8 mouse cellular contexts compared by ENCODE assay signal in genomic region chr4:48046461-48046901, GRCm38 (mm10). TPM values are rescaled to one million over a fixed set of nuclear protein-coding genes. Genes with fewer than 3 reads are reported as not detected.
DNase-seq lines count a peak whose midpoint lies in the region; ATAC-seq and TF ChIP-seq lines count a peak whose summit lies in the region.

No protein-coding gene starts in this region.

- no peak for DNase-seq in lung, adult 18-20 months
- DNase-seq in adrenal gland, postnatal 25 days, result peak; percentile 28
- peak; percentile 33 for DNase-seq in forebrain, postnatal 0 days
- peak; percentile 32 for DNase-seq in kidney, postnatal 10 days
- no peak for DNase-seq in left cerebral cortex, postnatal 4 days

- no peaks in the 10 kb centered on the region for H3K36me3 ChIP-seq in lung, embryonic 15.5 days
- 0 out of 2 replicates have a peak, but pooled peaks cover 7% of the 10 kb centered on the region for H3K36me3 ChIP-seq in forebrain, postnatal 0 days (ENCODE audit: insufficient read depth)
- no peaks in the 10 kb centered on the region for H3K36me3 ChIP-seq in neural tube, embryonic 13.5 days

- intact Hi-C loops in left cerebral cortex, postnatal 4 days (cut with DNase I), result loop anchor here (5.0 to 10.0 kb wide), 4 partner anchors 222 to 519 kb away; no protein-coding TSS in a partner anchor

- H3K27me3 ChIP-seq in lung, embryonic 15.5 days, result peaks cover 64% of the 10 kb centered on the region
- H3K27me3 ChIP-seq in forebrain, postnatal 0 days (ENCODE audit: insufficient read depth, low read length), result peaks cover 19% of the 10 kb centered on the region
- H3K27me3 ChIP-seq in neural tube, embryonic 13.5 days, result peaks cover 52% of the 10 kb centered on the region

- H3K4me2 ChIP-seq in lung, embryonic 15.5 days, result peak overlapping the region; percentile 94
- H3K4me2 ChIP-seq in forebrain, postnatal 0 days (ENCODE audit: low read depth), result peak overlapping the region; percentile 90
- H3K4me2 ChIP-seq in neural tube, embryonic 13.5 days, result peak overlapping the region; percentile 97

- H3K9me3 ChIP-seq in lung, embryonic 15.5 days, result no peaks in the 10 kb centered on the region
- H3K9me3 ChIP-seq in forebrain, postnatal 0 days (ENCODE audit: low read length), result no peaks in the 10 kb centered on the region
- H3K9me3 ChIP-seq in neural tube, embryonic 13.5 days, result no peaks in the 10 kb centered on the region

- no peak overlapping the region for H3K27ac ChIP-seq in lung, embryonic 15.5 days
- H3K27ac ChIP-seq in forebrain, postnatal 0 days (ENCODE audit: low read depth, low read length), result peak overlapping the region; percentile 90; the same call in 1 of the 2 replicates
- H3K27ac ChIP-seq in neural tube, embryonic 13.5 days (replicated peaks), result peak overlapping the region; percentile 94; the same call in 1 of the 2 replicates

- WGBS in lung, embryonic 15.5 days, result 1% methylated on average over 20 of the region's 20 CpGs
- 2% methylated on average over 20 of the region's 20 CpGs for WGBS in forebrain, postnatal 0 days
- WGBS in neural tube, embryonic 13.5 days, result under 1% methylated on average over 20 of the region's 20 CpGs

- H3K4me1 ChIP-seq in lung, embryonic 15.5 days, result peaks cover 51% of the 10 kb centered on the region
- peaks cover 17% of the 10 kb centered on the region for H3K4me1 ChIP-seq in forebrain, postnatal 0 days (ENCODE audit: insufficient read depth)
- peaks cover 67% of the 10 kb centered on the region for H3K4me1 ChIP-seq in neural tube, embryonic 13.5 days (replicated peaks)

- no peak for ATAC-seq in lung, embryonic 15.5 days (ENCODE audit: borderline replicate concordance, extremely low read depth, low FRiP score, low TSS enrichment)
- no peak for ATAC-seq in forebrain, postnatal 0 days
- no peak for ATAC-seq in neural tube, embryonic 13.5 days (ENCODE audit: low read depth)
- no peak for ATAC-seq in frontal cortex, adult (ENCODE audit: low TSS enrichment)

- H3K9ac ChIP-seq in lung, embryonic 15.5 days, result peak overlapping the region; percentile 26; the same call in 1 of the 2 replicates
- H3K9ac ChIP-seq in forebrain, postnatal 0 days, result peak overlapping the region; percentile 79
- peak overlapping the region; percentile 79 for H3K9ac ChIP-seq in neural tube, embryonic 13.5 days

- no peak for TF ChIP-seq CTCF in forebrain, postnatal 0 days (IDR thresholded peaks at IDR 0.05; ENCODE audit: low read depth)

- peak overlapping the region; percentile 77 for H3K4me3 ChIP-seq in lung, embryonic 15.5 days
- H3K4me3 ChIP-seq in forebrain, postnatal 0 days (ENCODE audit: low read depth, low read length), result peak overlapping the region; percentile 70
- peak overlapping the region; percentile 74 for H3K4me3 ChIP-seq in neural tube, embryonic 13.5 days

RNA-seq across cellular contexts. Expression of gene Nr4a3, which starts 1.5 kb away (rescaled TPM):
- 0.06 and 0.11 TPM in 2 replicates for polyA plus RNA-seq in lung, embryonic 15.5 days (2015; fragmentation: Nextera tagmentation; extraction: Ambion mirVana)
- total RNA-seq in adrenal gland, postnatal 25 days (2021), result 42.1 and 42.8 TPM in 2 replicates
- 13.5 and 14.9 TPM in 2 replicates for total RNA-seq in forebrain, postnatal 0 days (2014; rRNA removed)
- 9.1 and 12.4 TPM in 2 replicates for polyA plus RNA-seq in forebrain, postnatal 0 days (2015; fragmentation: Nextera tagmentation; extraction: Ambion mirVana)
- polyA plus RNA-seq in neural tube, embryonic 13.5 days (2015; fragmentation: Nextera tagmentation; extraction: Ambion mirVana), result 0.91 and 1.3 TPM in 2 replicates
- 10 to 100 TPM; 40.2 to 46.8 TPM for total RNA-seq in left cerebral cortex, postnatal 4 days (2021)

Comparison
In these comparisons a context has a peak if more than half of its experiments do, and no peak if none do; other contexts are left out.
1. H3K9ac ChIP-seq: peak in every context shown above with its lines; median percentile 79 in forebrain, postnatal 0 days; 79 in neural tube, embryonic 13.5 days; 26 in lung, embryonic 15.5 days.
2. DNase-seq: peak in adrenal gland, postnatal 25 days (single experiment), forebrain, postnatal 0 days (single experiment) and kidney, postnatal 10 days (single experiment); none in lung, adult 18-20 months (0 of 2) and left cerebral cortex, postnatal 4 days (single experiment).
3. Peak in every context shown above with its lines, with median percentiles within 50 percentile points of each other: H3K4me2 ChIP-seq and H3K4me3 ChIP-seq.